Mouse (Mus musculus) layer of hippocampus, adult 11-12 months (tissue): ENCODE data around the gene Scaf8.
"Not testable (repeated sequence)": the region's sequence is repeated elsewhere in the genome, so short reads cannot be mapped to it uniquely, and the experiment has no call there.

Experiments
- DNase-seq: peaks from one replicate; pipeline ENCODE4 v3.0.0; 2022; ENCODE audit warnings: low spot score

Gene Scaf8

DNA sequence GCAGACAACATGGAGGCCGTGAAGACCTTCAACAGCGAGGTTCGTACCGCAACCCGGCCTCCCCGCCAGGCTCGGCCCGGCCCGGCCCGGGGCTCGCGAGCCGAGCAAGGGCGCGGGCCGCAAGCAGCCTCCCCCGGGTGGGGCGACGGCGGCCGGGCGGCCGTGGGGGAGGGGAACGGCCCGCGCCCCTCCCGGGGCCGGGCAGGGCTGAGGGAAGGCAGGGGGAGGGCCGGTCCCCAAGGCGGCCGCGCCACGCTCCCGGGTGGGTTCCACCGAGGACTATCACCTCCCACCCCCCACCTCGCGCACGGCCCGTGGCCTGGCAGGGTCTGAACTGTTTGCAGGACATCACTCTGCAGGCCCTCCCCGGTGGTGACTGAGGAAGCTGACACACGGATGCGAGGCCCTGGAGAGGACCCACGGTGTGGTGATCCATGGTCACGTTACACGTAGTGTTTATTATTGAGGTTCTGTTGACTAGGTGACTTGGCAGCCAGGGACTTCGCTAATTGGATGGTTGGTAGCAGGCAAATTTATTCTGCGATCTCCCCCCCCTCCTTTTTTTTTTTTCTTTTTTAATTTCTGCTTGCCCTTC is 705 bp downstream of the Scaf8 start:
- DNase-seq = peak; percentile 60

DNA sequence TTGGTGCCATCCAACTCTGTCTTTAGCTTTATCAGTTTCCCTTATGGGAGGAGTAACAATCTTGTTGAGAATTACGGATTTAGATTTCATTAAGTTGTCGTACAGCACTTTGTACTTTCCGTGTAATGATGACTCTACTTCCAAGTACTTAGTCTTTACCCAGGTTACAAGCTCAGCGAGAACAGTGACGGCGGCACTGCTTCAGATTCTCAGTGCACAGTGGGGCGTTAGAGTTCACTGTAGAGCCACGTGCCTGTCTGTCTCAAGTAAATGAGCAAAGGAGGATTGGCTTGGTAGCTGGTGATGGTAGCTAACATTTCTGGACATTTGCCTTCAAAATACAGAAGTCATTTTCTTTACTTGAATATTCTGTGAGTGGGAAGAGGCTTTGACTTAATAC is 6.2 kb downstream of the Scaf8 start:
- not testable (repeated sequence) for DNase-seq

DNA sequence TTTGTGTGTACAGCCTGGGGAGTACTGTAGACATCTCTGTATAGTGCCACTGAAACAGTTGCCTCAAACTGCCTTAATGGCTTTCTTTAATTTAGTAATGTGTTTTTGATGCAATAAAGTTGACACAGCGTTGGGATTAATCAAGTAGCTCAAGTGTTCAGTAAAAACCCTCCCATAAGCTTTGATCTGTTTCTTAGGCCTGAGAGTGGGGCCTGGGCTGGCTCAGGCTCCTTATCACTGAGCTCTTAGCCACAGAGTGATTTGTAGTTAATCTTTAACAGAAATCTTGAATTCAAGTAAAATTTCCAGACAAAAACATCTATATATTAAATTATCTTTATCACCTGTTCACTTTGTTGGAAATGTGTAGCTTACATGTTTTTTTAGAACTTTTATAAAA is 8.8 kb downstream of the Scaf8 start:
- DNase-seq = not testable (repeated sequence)

DNA sequence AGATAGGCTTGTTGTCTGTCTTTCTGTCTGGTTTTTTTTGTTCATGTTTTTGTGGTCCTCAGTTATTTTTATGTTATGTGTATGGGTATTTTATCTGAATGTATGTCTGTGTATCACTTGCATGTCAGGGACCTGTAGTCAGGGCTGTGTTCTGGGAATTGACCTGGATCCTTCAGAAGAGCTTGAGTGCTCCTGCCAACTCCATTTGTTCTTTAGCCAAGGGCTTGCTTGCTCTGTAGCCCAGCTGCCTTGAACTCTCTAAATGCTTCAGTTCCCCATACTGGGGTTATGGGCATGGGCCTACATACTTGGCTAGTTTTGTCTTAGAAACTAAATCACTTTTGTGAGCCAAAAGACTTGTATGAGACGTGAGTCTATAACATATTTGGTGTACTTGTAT is 13.9 kb downstream of the Scaf8 start:
- no peak for DNase-seq

DNA sequence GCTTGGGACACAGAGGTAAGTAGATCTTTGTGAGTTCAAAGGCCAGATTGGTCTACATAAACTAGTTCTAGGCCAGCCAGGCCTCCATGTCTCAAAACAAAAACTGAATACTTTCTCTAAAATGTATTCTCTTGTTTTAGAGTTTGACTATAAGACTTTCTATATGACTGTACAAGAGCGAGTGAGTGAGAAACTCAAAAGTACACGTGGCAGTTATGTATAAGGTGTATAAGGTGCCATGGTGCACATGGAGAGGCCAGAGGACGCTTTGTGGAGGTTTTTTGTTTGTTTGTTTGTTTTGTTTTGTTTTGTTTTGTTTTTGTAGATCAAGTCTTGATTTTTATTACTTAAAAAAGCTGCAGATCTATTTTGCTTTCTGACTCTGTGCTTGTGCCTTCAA is 15.0 kb downstream of the Scaf8 start:
- no peak for DNase-seq

DNA sequence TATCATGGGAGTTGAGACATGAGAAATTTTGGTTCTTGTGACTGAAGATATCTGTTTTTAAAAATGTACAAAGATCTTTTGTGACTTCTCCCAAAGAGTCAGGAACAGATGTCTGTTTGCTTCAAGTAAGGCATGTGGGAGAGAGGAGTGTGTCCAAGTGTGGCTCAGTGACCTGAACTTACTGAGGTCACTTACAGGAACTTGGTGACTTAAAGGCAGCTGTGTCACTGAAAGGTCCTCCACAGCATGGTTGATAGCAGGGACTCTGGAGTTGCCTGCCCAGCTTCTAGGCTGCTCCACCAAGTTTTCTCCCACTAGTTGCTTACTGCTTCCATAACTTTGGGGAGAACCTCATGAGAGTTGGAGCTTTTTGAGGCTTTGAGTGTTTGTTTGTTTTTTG is 20.6 kb downstream of the Scaf8 start:
- DNase-seq = no peak

DNA sequence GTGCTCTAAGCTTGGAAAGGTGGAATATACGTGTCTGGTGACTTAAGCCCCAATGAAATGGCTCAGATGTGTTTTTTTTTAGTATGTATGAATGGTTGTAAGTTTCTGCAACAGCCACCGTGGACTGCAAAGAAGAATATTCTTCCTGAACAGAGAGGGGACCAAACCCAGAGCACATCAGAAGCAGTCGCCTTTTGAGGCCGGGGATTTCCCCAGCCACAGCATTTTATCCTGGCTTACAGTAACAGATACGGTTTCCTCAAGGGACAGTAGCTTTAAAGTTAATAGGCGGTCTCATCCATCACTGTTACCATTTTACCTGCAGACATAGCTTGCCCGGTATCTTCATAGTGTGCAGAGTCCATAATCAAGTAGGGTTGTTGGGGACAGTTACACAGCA is 21.4 kb downstream of the Scaf8 start:
- DNase-seq = no peak

DNA sequence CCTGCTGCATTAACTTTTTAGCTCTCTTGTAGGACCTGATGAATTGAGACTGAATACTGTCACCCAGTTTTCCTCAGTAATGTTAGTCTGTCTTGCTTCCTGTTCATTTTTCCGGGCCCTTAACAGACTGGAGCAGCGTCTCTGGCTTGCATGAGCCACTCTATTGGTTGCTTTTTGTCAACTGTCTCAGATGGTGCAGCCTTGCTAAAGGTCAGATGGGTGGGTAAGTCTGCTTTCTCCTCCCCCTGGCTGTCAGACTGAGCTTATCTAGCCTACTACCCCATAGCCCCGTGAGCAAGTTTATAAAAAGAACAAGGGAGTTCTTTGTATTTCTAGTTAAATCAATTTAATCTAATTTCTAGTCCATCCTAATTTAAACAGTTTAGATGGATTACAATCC is 23.6 kb downstream of the Scaf8 start:
- no peak for DNase-seq

GRCm38 (mm10) chr17:3140100-3140499 is 25.3 kb downstream of the Scaf8 start:
- no peak for DNase-seq

- DNase-seq = no peak
Observed at GRCm38 (mm10) chr17:3148853-3149252, 34.1 kb downstream of the Scaf8 start.

- no peak for DNase-seq
Observed at GRCm38 (mm10) chr17:3149541-3149940, 34.8 kb downstream of the Scaf8 start.

DNA sequence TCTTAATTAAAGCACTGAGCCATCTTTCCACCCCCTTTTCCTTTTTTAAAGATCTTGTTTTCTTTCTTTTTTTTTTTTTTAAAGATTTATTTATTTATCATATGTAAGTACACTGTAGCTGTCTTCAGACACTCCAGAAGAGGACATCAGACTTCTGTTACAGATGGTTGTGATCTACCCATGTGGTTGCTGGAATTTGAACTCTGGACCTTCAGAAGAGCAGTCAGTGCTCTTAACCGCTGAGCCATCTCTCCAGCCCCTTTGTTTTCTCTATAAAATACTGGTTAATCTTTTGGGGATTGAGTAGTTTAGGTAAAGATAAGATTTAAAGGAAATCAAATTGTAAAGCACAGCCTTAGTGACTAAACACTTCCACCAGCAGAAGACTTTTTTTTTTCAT is 35.9 kb downstream of the Scaf8 start:
- not testable (repeated sequence) for DNase-seq

DNA sequence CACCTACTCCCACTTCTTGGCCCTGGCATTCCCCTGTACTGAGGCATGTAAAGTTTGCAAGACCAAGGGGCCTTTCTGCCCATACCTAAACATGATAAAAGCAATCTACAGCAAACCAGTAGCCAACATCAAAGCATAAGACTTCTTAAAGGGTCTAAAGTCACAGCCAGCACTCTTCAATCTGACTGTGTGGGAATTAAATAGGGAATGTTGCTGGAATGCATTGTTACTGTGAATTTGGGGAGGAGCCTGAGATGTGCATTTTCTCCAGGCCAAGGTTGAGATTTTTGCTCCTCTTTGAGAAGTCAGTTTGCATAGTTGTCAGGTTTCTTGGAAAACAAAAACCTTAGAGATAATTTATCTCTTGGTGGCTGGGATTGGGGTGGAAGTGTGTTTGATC is 36.4 kb downstream of the Scaf8 start:
- DNase-seq = no peak

GRCm38 (mm10) chr17:3156176-3156575 is 41.4 kb downstream of the Scaf8 start:
- not testable (repeated sequence) for DNase-seq

- DNase-seq = no peak
Observed at GRCm38 (mm10) chr17:3157016-3157415, 42.2 kb downstream of the Scaf8 start.

DNA sequence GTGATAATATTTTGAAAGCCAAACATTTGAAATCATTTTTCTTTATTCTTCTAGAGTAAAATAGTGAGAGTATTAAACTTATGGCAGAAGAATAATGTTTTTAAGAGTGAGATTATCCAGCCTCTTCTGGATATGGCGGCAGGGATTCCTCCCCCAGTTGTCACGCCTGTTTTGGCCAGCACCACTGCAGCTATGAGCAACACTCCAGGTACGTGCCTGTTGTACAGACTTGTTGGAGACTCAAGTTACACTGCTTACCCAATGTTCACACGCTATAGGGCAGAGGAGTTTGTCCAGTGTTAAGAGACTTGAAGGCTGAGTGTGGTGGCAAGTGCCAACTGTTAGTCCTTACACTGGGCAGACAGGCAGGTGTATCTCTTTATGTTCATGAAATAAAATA is 48.1 kb downstream of the Scaf8 start:
- DNase-seq = no peak

DNA sequence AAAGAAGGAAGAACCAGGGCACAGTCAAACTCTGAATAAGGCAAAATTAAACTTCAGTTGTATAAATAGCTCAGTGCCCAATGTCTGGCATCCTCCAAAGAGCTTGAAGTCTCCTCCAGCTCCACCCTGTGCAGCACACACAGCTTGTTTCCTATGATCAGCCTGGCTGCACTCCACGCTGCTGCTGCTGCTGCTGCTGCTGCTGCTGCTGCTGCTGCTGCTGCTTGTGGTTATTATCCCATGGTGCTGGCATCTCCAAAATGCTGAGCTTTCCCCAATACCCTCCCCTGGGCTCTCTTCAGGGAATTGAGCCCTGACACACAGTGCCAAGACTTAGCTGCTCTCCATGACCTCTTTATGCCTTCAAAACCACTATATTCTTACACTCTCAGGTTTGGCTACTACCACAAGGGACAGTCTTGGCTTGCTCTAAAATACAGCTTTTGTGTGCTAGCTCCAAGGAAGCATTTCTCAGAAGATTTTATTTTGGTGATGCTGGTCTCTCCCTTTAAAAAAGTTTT is 65.7 kb downstream of the Scaf8 start:
- DNase-seq = not testable (repeated sequence)

DNA sequence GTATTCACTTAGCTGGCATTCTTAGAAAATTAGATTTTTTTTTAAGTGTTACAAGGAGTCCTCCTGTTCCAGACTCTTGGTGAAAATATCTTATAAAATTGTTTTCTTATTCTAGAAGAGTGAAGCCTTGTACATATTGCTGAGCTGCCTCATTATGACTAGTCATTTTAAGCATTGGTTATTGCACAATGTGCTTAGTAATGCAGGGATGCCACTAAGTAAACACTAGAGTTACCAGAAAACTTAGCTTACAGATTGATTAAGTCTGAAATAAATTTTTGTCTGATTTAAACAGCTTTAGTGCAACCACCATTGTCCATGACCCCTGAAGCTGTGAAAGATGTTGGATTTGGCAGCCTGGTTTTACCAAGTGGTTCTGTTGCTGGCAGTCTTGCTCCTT is 80.7 kb downstream of the Scaf8 start:
- not testable (repeated sequence) for DNase-seq

GRCm38 (mm10) chr17:3200328-3200727 is 85.6 kb downstream of the Scaf8 start:
- no peak for DNase-seq

GRCm38 (mm10) chr17:3203916-3204315 is 89.1 kb downstream of the Scaf8 start:
- DNase-seq = no peak

GRCm38 (mm10) chr17:3204826-3205405 is 90.1 kb downstream of the Scaf8 start:
- DNase-seq = no peak

DNA sequence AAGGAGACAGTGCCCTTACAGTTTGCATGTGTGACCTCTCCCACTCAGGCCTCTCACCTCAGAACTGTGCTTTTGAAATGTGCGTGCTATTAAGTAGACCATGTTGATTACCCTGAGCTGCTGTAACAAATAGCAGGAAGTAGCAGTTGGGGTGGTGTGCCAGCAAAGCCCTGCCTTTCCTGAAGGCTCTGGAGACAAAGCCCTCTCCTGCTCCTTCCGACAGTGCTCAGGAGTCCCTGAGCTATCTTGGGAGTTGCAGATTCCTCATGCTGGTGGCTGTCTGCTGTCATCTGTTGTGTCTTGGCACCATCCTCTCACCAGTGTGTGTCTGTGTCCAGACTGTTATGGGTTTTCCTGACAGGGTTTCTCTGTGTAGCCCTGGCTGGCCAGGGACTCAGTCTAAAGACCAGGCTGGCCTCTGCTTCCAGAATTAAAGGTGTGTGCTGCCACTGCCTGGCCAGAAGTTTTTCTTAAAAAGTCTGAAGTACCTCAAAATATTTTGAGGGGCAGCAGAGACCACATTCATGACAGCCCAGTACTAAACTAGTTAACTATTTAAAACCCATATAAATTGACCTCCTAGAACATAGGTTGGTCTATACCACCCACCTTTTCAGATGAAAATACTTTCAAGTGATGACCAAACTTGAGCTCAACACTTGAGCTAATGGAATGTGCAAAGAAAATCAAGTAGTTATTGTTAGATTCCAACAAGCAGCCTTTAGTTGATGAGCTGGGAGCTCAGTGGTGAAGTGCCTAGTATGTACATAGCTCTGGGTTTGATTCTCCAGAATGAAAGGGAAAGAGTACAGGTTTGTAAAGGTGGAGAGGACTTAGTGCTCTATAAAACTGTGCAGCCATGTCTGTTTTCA is 92.0 kb downstream of the Scaf8 start:
- DNase-seq = no peak
